Mouse (Mus musculus) embryonic facial prominence, embryonic 14.5 days (tissue): Measurements from ENCODE around the gene Fyco1. TPM values are rescaled to one million over a fixed set of nuclear protein-coding genes. Genes with fewer than 3 reads are reported as not detected.

ENCODE experiments used
- ATAC-seq: fragments of 200-750 bp; cut with Nextera tagmentation; 2 replicates; pipeline ENCODE4 v1.8.0; 2017; ENCODE audit warnings: low read depth, moderate number of reproducible peaks, moderate TSS enrichment
- DNase-seq: peaks from one replicate; pipeline ENCODE4 v3.0.0-alpha.2; 2015; ENCODE audit warnings: low spot score
- H3K27ac ChIP-seq: fragments of 300-500 bp; sonication (generic); replicated peaks from 2 replicates; pipeline ENCODE4 v1.5.1; 2014; ENCODE audit warnings: low read depth, mild to moderate bottlenecking, low read length, moderate library complexity
- H3K27me3 ChIP-seq: fragments of 300-500 bp; sonication (generic); replicated peaks from 2 replicates; pipeline ENCODE4 v1.6.1; 2014; ENCODE audit warnings: low read length; ENCODE audit not compliant: control insufficient read depth, insufficient read depth
- H3K36me3 ChIP-seq: fragments of 300-500 bp; sonication (generic); 2 replicates; pipeline ENCODE4 v1.6.1; 2014; ENCODE audit warnings: low read length, mixed read lengths; ENCODE audit not compliant: control insufficient read depth, insufficient read depth
- H3K4me1 ChIP-seq: fragments of 300-500 bp; sonication (generic); 2 replicates; pipeline ENCODE4 v1.6.1; 2014; ENCODE audit warnings: antibody characterized with exemption, low read length; ENCODE audit not compliant: control insufficient read depth, insufficient read depth
- H3K4me2 ChIP-seq: fragments of 300-500 bp; sonication (generic); 2 replicates; pipeline ENCODE4 v1.6.1; 2014; ENCODE audit warnings: low read depth, mild to moderate bottlenecking, low read length, moderate library complexity, mixed read lengths
- H3K4me3 ChIP-seq: fragments of 300-500 bp; sonication (generic); 2 replicates; pipeline ENCODE4 v1.5.1; 2014; ENCODE audit warnings: low read depth, mild to moderate bottlenecking, low read length
- H3K9ac ChIP-seq: fragments of 300-500 bp; sonication (generic); 2 replicates; pipeline ENCODE4 v1.6.1; 2014; ENCODE audit warnings: low read depth, mild to moderate bottlenecking, low read length, moderate library complexity, mixed read lengths
- H3K9me3 ChIP-seq: fragments of 300-500 bp; sonication (generic); 2 replicates; pipeline ENCODE4 v1.6.1; 2016; ENCODE audit warnings: low read length; ENCODE audit not compliant: control insufficient read depth
- whole genome bisulfite sequencing: fragments of 180-500 bp; shearing (Covaris S2); extraction: QIAGEN DNeasy Blood & Tissue Kit; methylation state at CpG from one replicate; pipeline ENCODE4 v1.1.7; 2014; 5-methylcytosine and 5-hydroxymethylcytosine counted together
- polyA plus RNA-seq: library from polyadenylated mRNA; unstranded; fragments of >200 nt; fragmentation: Nextera tagmentation; extraction: Ambion mirVana; gene quantifications from 2 replicates; pipeline ENCODE4 v1.2.1, GENCODE M21; 2014

Gene Fyco1
- polyA plus RNA-seq, 1 experiment from 2014 or later, result 12.1 TPM

DNA sequence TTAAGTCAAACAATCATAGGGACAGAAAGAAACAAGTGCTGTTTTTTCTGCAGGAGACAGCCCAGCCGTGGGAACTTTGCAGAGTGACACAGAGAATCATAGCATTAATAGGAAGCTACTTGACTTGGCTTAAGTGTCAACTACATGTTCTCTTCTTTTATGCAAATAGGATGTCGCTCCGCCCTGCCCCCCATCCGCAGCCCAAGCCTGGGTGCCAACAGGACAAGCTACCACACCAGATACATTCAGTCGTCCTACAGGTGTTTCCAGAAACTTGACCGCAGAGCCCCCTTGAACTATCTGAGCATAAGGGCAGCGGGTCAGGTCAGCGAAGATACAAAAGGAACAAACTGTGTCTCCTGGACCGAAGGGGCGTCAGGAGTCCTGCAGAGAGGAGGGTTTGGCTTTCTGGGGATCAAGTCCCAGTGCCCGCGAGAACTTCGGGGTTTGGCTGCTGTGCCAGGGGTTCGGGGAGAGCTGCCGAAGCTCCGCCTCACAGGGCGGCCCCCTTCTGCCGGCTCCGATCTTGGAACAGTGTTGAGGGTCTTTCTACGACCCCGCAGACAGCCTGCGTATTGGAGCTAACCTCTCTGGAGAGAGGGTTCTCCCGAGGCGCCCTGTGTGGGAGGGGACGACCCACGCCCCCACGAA is 512 bp downstream of the Fyco1 start:
- ATAC-seq (peak; percentile 82), DNase-seq (peak; percentile 80)
- Histone ChIP-seq H3K27me3 (no peaks in the 10 kb centered on the region), H3K36me3 (no peaks in the 10 kb centered on the region), H3K9me3 (no peaks in the 10 kb centered on the region), H3K4me3 (peak overlapping the region; percentile 87), H3K4me1 (peaks cover 3% of the 10 kb centered on the region; the same call in 1 of the 2 replicates), H3K4me2 (peak overlapping the region; percentile 80), H3K27ac (peak overlapping the region; percentile 96), H3K9ac (peak overlapping the region; percentile 91)
- WGBS, result 0% methylated on average over 21 of the region's 27 CpGs

DNA sequence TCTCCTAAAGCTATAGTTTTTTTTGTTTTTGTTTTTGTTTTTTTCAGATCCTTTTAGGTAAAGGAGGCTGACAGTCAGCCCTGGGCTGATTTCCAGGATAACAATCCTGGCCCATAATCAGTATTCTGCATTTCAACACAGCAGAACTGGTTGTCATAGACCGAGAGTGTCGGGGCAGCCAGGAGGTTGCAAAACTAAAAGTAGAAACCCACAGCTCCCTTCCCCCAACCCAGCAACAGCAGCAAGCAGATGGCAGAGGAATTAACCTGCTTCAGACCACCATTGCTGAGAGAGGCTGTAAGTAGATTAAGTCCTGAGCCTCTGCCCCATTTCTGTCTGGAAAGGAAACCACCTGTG is 1.0 kb downstream of the Fyco1 start:
- peak overlapping the region; percentile 91 for H3K9ac ChIP-seq
- no peaks in the 10 kb centered on the region for H3K36me3 ChIP-seq
- no peaks in the 10 kb centered on the region for H3K9me3 ChIP-seq
- no peaks in the 10 kb centered on the region for H3K27me3 ChIP-seq
- H3K27ac ChIP-seq, result peak overlapping the region; percentile 96; the same call in 1 of the 2 replicates
- 3% methylated on average over 2 of the region's 2 CpGs for WGBS
- H3K4me2 ChIP-seq, result peak overlapping the region; percentile 80
- H3K4me1 ChIP-seq, result peaks cover 3% of the 10 kb centered on the region; the same call in 1 of the 2 replicates
- no peak for ATAC-seq
- DNase-seq, result peak; percentile 56
- H3K4me3 ChIP-seq, result peak overlapping the region; percentile 87

DNA sequence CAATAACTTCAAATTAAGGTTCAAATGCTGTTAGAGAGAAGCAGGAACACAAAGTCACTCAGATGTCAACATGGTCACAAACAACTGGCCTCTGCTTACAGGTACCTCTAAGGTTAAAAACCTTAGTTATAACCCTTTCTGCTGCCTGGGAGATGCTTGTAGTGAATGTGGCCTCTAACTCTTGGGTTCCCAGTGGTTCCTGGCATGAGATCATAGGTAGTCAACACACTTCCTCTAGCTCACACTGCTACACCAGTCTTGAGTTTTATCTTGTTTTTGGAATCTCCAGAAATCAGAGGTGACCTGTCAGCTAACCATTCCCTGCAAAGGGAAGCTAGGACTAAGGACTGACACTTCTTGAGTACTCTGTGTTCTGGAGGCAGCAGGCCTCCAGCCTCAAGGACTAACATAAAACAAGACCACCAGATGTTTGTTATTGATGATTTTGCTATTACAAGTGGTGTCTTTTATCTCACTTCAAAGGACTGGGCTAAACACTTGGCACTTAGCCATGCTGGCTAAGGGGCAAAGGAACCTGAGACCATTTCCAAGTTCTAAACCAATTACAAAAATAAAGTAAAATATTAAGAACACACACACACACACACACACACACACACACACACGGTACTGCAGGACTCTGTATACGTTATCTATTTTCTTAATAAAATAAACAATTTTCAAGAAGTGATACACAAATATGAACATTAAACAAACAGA is 1.6 kb downstream of the Fyco1 start:
- H3K4me3 ChIP-seq, result peak overlapping the region; percentile 87
- H3K4me2 ChIP-seq, result peak overlapping the region; percentile 80
- WGBS, result 54% methylated on average over 2 of the region's 2 CpGs
- H3K27ac ChIP-seq, result no peak overlapping the region
- no peak overlapping the region for H3K9ac ChIP-seq
- ATAC-seq, result no peak
- H3K27me3 ChIP-seq, result no peaks in the 10 kb centered on the region
- no peaks in the 10 kb centered on the region for H3K36me3 ChIP-seq
- H3K4me1 ChIP-seq, result peaks cover 3% of the 10 kb centered on the region; the same call in 1 of the 2 replicates
- no peaks in the 10 kb centered on the region for H3K9me3 ChIP-seq
- peak; percentile 4 for DNase-seq

DNA sequence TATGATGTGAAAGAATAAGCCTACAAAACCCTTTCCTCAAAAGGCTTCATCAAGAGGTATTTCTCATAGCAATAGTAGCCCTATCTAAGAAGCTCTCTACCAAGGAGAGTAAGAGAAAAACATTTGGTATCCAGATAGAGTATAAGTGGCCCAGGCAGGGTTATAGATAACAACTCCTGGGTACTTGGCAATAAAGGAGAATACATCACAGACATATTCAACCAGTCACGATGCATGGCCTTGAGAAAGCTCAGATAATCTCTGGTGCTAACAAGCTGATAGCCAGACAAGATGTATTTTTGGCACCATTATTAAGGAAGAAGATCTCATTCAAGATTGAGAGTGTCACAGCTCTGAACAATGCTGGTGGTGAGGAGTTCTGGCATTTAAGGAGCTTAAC is 5.2 kb downstream of the Fyco1 start:
- DNase-seq (no peak), ATAC-seq (no peak)
- H3K36me3 ChIP-seq, result peaks cover 3% of the 10 kb centered on the region; the same call in 1 of the 2 replicates
- H3K27me3 ChIP-seq, result no peaks in the 10 kb centered on the region
- H3K4me1 ChIP-seq, result no peaks in the 10 kb centered on the region
- H3K9me3 ChIP-seq, result no peaks in the 10 kb centered on the region
- no peak overlapping the region for H3K9ac ChIP-seq
- no peak overlapping the region for H3K4me3 ChIP-seq
- no peak overlapping the region for H3K27ac ChIP-seq
- H3K4me2 ChIP-seq, result no peak overlapping the region
- 87% methylated on average over 1 of the region's 1 CpGs for WGBS

GRCm38 (mm10) chr9:123845120-123845519 is 6.6 kb downstream of the Fyco1 start:
- Histone ChIP-seq H3K9me3 (no peaks in the 10 kb centered on the region), H3K4me2 (no peak overlapping the region), H3K36me3 (peaks cover 15% of the 10 kb centered on the region), H3K4me1 (no peaks in the 10 kb centered on the region), H3K27me3 (no peaks in the 10 kb centered on the region), H3K27ac (no peak overlapping the region), H3K9ac (no peak overlapping the region), H3K4me3 (no peak overlapping the region)
- ATAC-seq (no peak), DNase-seq (peak; percentile 11)
- 51% methylated on average over 3 of the region's 3 CpGs for WGBS

GRCm38 (mm10) chr9:123844468-123844867 is 7.2 kb downstream of the Fyco1 start:
- ATAC-seq (no peak), DNase-seq (no peak)
- 84% methylated on average over 3 of the region's 3 CpGs for WGBS
- no peaks in the 10 kb centered on the region for H3K9me3 ChIP-seq
- H3K4me3 ChIP-seq, result no peak overlapping the region
- no peaks in the 10 kb centered on the region for H3K27me3 ChIP-seq
- no peaks in the 10 kb centered on the region for H3K4me1 ChIP-seq
- no peak overlapping the region for H3K9ac ChIP-seq
- no peak overlapping the region for H3K4me2 ChIP-seq
- H3K27ac ChIP-seq, result no peak overlapping the region
- H3K36me3 ChIP-seq, result peaks cover 21% of the 10 kb centered on the region

GRCm38 (mm10) chr9:123840243-123840642 is 11.5 kb downstream of the Fyco1 start:
- Histone ChIP-seq H3K4me1 (no peaks in the 10 kb centered on the region), H3K27me3 (no peaks in the 10 kb centered on the region), H3K9ac (no peak overlapping the region), H3K4me3 (no peak overlapping the region), H3K9me3 (no peaks in the 10 kb centered on the region), H3K36me3 (peaks cover 57% of the 10 kb centered on the region), H3K27ac (no peak overlapping the region), H3K4me2 (no peak overlapping the region)
- WGBS, result 89% methylated on average over 6 of the region's 6 CpGs
- no peak for DNase-seq
- no peak for ATAC-seq

DNA sequence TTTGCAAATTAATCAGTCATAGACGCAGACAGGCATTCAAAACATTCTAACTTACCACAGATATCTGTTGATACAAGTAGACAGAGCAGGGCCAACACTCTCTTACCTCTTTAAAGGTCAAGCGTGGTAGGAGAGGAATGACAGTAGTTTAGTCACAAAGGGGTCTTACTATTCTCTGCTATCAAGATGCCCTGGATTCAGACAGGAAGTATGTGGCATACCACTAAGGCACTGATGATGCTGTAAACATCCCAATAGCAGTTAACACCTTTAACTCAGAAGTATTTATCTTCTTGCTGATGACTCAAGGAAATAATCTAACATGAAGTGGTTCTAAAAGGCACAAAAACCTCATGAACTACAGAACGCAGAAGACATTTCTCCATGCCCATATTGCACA is 15.8 kb downstream of the Fyco1 start:
- Histone ChIP-seq H3K4me3 (no peak overlapping the region), H3K4me2 (no peak overlapping the region), H3K27ac (no peak overlapping the region), H3K9ac (no peak overlapping the region), H3K4me1 (no peaks in the 10 kb centered on the region), H3K36me3 (peaks cover 64% of the 10 kb centered on the region), H3K9me3 (no peaks in the 10 kb centered on the region), H3K27me3 (no peaks in the 10 kb centered on the region)
- no peak for ATAC-seq
- DNase-seq, result no peak
- 87% methylated on average over 3 of the region's 3 CpGs for WGBS

DNA sequence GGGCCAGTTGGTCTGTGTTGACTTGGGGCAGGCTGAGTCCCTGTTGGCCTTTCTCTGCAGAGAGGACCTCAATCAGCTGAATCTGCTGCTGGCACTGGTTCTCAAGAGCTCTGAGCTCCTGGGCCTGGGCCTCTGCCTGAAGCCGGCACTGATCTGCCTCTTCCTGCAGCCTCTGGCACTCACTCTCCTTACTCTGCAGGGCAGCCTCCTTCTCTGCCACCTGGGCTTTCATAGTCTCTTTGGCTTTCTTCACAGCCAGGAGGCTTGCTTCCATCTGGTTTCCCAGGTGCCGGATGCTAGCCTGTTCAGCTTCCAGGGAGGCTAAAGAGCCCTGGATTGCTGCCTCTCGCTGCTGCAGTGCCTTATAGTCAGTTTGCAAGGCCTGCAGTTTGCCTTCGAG is 22.8 kb downstream of the Fyco1 start:
- Histone ChIP-seq H3K4me2 (no peak overlapping the region), H3K27ac (no peak overlapping the region), H3K9me3 (no peaks in the 10 kb centered on the region), H3K27me3 (no peaks in the 10 kb centered on the region), H3K36me3 (peaks cover 75% of the 10 kb centered on the region), H3K9ac (no peak overlapping the region), H3K4me1 (no peaks in the 10 kb centered on the region), H3K4me3 (no peak overlapping the region)
- ATAC-seq (no peak), DNase-seq (no peak)
- WGBS, result 96% methylated on average over 4 of the region's 4 CpGs
